Mouse (Mus musculus) granulocyte monocyte progenitor cell, adult 5-6 weeks (primary cell): ENCODE measurements around the gene Rnase10. TPM values are rescaled to one million over a fixed set of nuclear protein-coding genes. Genes with fewer than 3 reads are reported as not detected.
"Not testable (repeated sequence)": the region's sequence is repeated elsewhere in the genome, so short reads cannot be mapped to it uniquely, and the experiment has no call there.

Experiments
- ATAC-seq: replicated peaks from 2 replicates; pipeline ENCODE4 v1.8.0; 2016; ENCODE audit warnings: mild to moderate bottlenecking, moderate TSS enrichment, inconsistent platforms; ENCODE audit not compliant: poor library complexity, severe bottlenecking
- total RNA-seq, 2 experiments: library from RNA; stranded (forward) in 1 of 2; stranded (reverse) in 1 of 2; fragments of 200-712, 200-1000 nt in 1 of 2; fragments of >200 nt in 1 of 2; fragmentation: Nextera tagmentation in 1 of 2; gene quantifications; 2 replicates each; pipeline ENCODE4 v1.2.3; 2014 to 2017

Gene Rnase10
- total RNA-seq, 2 experiments from 2014 or later = 3.2 TPM; not detected in 1

- ATAC-seq = peak; percentile 83
These were observed 563 bp downstream of the Rnase10 start for GRCm38 (mm10) chr14:51007914-51008713.

- ATAC-seq = no peak
These were observed 1.2 kb downstream of the Rnase10 start for GRCm38 (mm10) chr14:51008781-51009180.

- peak; percentile 65 for ATAC-seq
These were observed 2.0 kb downstream of the Rnase10 start for GRCm38 (mm10) chr14:51009572-51009971.

GRCm38 (mm10) chr14:51014724-51015123 lies 7.2 kb downstream of the Rnase10 start:
- not testable (repeated sequence) for ATAC-seq

- ATAC-seq = no peak
These were observed 8.2 kb downstream of the Rnase10 start for GRCm38 (mm10) chr14:51015780-51016179.

GRCm38 (mm10) chr14:51017256-51017655 lies 9.7 kb downstream of the Rnase10 start:
- no peak for ATAC-seq

GRCm38 (mm10) chr14:51023457-51023856 lies 15.9 kb downstream of the Rnase10 start:
- ATAC-seq = no peak

GRCm38 (mm10) chr14:51024820-51025219 lies 17.3 kb downstream of the Rnase10 start:
- no peak for ATAC-seq

- peak; percentile 96 for ATAC-seq
These were observed 19.0 kb downstream of the Rnase10 start for GRCm38 (mm10) chr14:51026391-51027133.

- peak; percentile 42 for ATAC-seq
These were observed 20.0 kb downstream of the Rnase10 start for GRCm38 (mm10) chr14:51027387-51028155.

- ATAC-seq = no peak
These were observed 27.7 kb downstream of the Rnase10 start for GRCm38 (mm10) chr14:51035206-51035605.

GRCm38 (mm10) chr14:51036214-51036613 lies 28.7 kb downstream of the Rnase10 start:
- no peak for ATAC-seq

- no peak for ATAC-seq
These were observed 34.2 kb downstream of the Rnase10 start, which contains the start of gene Rnase9 for GRCm38 (mm10) chr14:51041769-51042168. Gene Rnase9 (minus strand): TSS chr14:51041869.

- ATAC-seq = peak; percentile 90
These were observed 40.3 kb downstream of the Rnase10 start for GRCm38 (mm10) chr14:51047846-51048245.

GRCm38 (mm10) chr14:51050063-51050462 lies 42.5 kb downstream of the Rnase10 start, which contains the start of gene Rnase11:
Gene Rnase11 (minus strand): TSS chr14:51050163.
- ATAC-seq = no peak

GRCm38 (mm10) chr14:51051941-51052340 lies 44.4 kb downstream of the Rnase10 start:
- ATAC-seq = no peak

GRCm38 (mm10) chr14:51053176-51053575 lies 45.6 kb downstream of the Rnase10 start:
- no peak for ATAC-seq

- peak; percentile 70 for ATAC-seq
These were observed 47.0 kb downstream of the Rnase10 start for GRCm38 (mm10) chr14:51054243-51055237.

- peak; percentile 55 for ATAC-seq
These were observed 49.9 kb downstream of the Rnase10 start, which contains the start of gene Rnase12 for GRCm38 (mm10) chr14:51057401-51057831. Gene Rnase12 (minus strand): TSS chr14:51057661.
